Mouse (Mus musculus): ENCODE results near the gene Dhx40. TPM values are rescaled to one million over a fixed set of nuclear protein-coding genes. Genes with fewer than 3 reads are reported as not detected.

Gene Dhx40
- polyA plus RNA-seq, 1 experiment from 2014 or later = 34.1 TPM

GRCm38 (mm10) chr11:86734993-86735392 is 72.6 kb downstream of the Dhx40 start:
- no peaks in the 10 kb centered on the region for H3K4me1 ChIP-seq (ENCODE audit: control insufficient read depth, insufficient read depth, low read length)
- ATAC-seq (no peak), DNase-seq (ENCODE audit: low spot score) (no peak)
- H3K27ac ChIP-seq (ENCODE audit: low read depth, low read length) = no peak overlapping the region
- H3K36me3 ChIP-seq (ENCODE audit: control insufficient read depth, insufficient read depth, low read length) = peaks cover 35% of the 10 kb centered on the region
- H3K9ac ChIP-seq (ENCODE audit: low read length) = no peak overlapping the region
- H3K27me3 ChIP-seq (replicated peaks; ENCODE audit: control insufficient read depth, insufficient read depth, low read length) = no peaks in the 10 kb centered on the region
- no peak overlapping the region for H3K4me2 ChIP-seq (ENCODE audit: low read length)
- H3K9me3 ChIP-seq (replicated peaks; ENCODE audit: control insufficient read depth, low read length) = no peaks in the 10 kb centered on the region
- WGBS = 91% methylated on average over 4 of the region's 4 CpGs
- no peak overlapping the region for H3K4me3 ChIP-seq (ENCODE audit: low read depth, low read length)

- Histone ChIP-seq H3K4me3 (ENCODE audit: low read depth, low read length) (no peak overlapping the region), H3K27ac (ENCODE audit: low read depth, low read length) (no peak overlapping the region), H3K27me3 (replicated peaks; ENCODE audit: control insufficient read depth, insufficient read depth, low read length) (no peaks in the 10 kb centered on the region), H3K9ac (ENCODE audit: low read length) (no peak overlapping the region), H3K9me3 (replicated peaks; ENCODE audit: control insufficient read depth, low read length) (no peaks in the 10 kb centered on the region), H3K4me2 (ENCODE audit: low read length) (no peak overlapping the region), H3K36me3 (ENCODE audit: control insufficient read depth, insufficient read depth, low read length) (peaks cover 39% of the 10 kb centered on the region), H3K4me1 (ENCODE audit: control insufficient read depth, insufficient read depth, low read length) (no peaks in the 10 kb centered on the region)
- 77% methylated on average over 10 of the region's 10 CpGs for WGBS
- ATAC-seq (no peak), DNase-seq (ENCODE audit: low spot score) (no peak)
Measured at GRCm38 (mm10) chr11:86734241-86734939, 73.2 kb downstream of the Dhx40 start.

GRCm38 (mm10) chr11:86731443-86731842 is 76.1 kb downstream of the Dhx40 start:
- no peak overlapping the region for H3K4me3 ChIP-seq (ENCODE audit: low read depth, low read length)
- no peak overlapping the region for H3K9ac ChIP-seq (ENCODE audit: low read length)
- no peaks in the 10 kb centered on the region for H3K9me3 ChIP-seq (replicated peaks; ENCODE audit: control insufficient read depth, low read length)
- WGBS = 82% methylated on average over 2 of the region's 2 CpGs
- DNase-seq (ENCODE audit: low spot score) (no peak), ATAC-seq (no peak)
- H3K4me2 ChIP-seq (ENCODE audit: low read length) = no peak overlapping the region
- no peak overlapping the region for H3K27ac ChIP-seq (ENCODE audit: low read depth, low read length)
- peaks cover 49% of the 10 kb centered on the region for H3K36me3 ChIP-seq (ENCODE audit: control insufficient read depth, insufficient read depth, low read length)
- no peaks in the 10 kb centered on the region for H3K27me3 ChIP-seq (replicated peaks; ENCODE audit: control insufficient read depth, insufficient read depth, low read length)
- no peaks in the 10 kb centered on the region for H3K4me1 ChIP-seq (ENCODE audit: control insufficient read depth, insufficient read depth, low read length)

- Histone ChIP-seq H3K9me3 (replicated peaks; ENCODE audit: control insufficient read depth, low read length) (no peaks in the 10 kb centered on the region), H3K27me3 (replicated peaks; ENCODE audit: control insufficient read depth, insufficient read depth, low read length) (no peaks in the 10 kb centered on the region), H3K9ac (ENCODE audit: low read length) (no peak overlapping the region), H3K4me1 (ENCODE audit: control insufficient read depth, insufficient read depth, low read length) (no peaks in the 10 kb centered on the region), H3K36me3 (ENCODE audit: control insufficient read depth, insufficient read depth, low read length) (peaks cover 55% of the 10 kb centered on the region), H3K4me2 (ENCODE audit: low read length) (no peak overlapping the region), H3K4me3 (ENCODE audit: low read depth, low read length) (no peak overlapping the region), H3K27ac (ENCODE audit: low read depth, low read length) (no peak overlapping the region)
- ATAC-seq = no peak
- DNase-seq (ENCODE audit: low spot score) = no peak
Measured at GRCm38 (mm10) chr11:86725607-86726006, 81.9 kb downstream of the Dhx40 start.

- DNase-seq (ENCODE audit: low spot score) (no peak), ATAC-seq (no peak)
- Histone ChIP-seq H3K4me1 (ENCODE audit: control insufficient read depth, insufficient read depth, low read length) (no peaks in the 10 kb centered on the region), H3K27ac (ENCODE audit: low read depth, low read length) (no peak overlapping the region), H3K4me3 (ENCODE audit: low read depth, low read length) (no peak overlapping the region), H3K9ac (ENCODE audit: low read length) (no peak overlapping the region), H3K36me3 (ENCODE audit: control insufficient read depth, insufficient read depth, low read length) (peaks cover 57% of the 10 kb centered on the region), H3K27me3 (replicated peaks; ENCODE audit: control insufficient read depth, insufficient read depth, low read length) (no peaks in the 10 kb centered on the region), H3K4me2 (ENCODE audit: low read length) (no peak overlapping the region), H3K9me3 (replicated peaks; ENCODE audit: control insufficient read depth, low read length) (no peaks in the 10 kb centered on the region)
- WGBS = 92% methylated on average over 7 of the region's 7 CpGs
Measured at GRCm38 (mm10) chr11:86724982-86725381, 82.6 kb downstream of the Dhx40 start.

- DNase-seq (ENCODE audit: low spot score) = no peak
- no peak overlapping the region for H3K4me3 ChIP-seq (ENCODE audit: low read depth, low read length)
- no peak for ATAC-seq
- H3K27ac ChIP-seq (ENCODE audit: low read depth, low read length) = no peak overlapping the region
- H3K9me3 ChIP-seq (replicated peaks; ENCODE audit: control insufficient read depth, low read length) = no peaks in the 10 kb centered on the region
- no peaks in the 10 kb centered on the region for H3K27me3 ChIP-seq (replicated peaks; ENCODE audit: control insufficient read depth, insufficient read depth, low read length)
- H3K36me3 ChIP-seq (ENCODE audit: control insufficient read depth, insufficient read depth, low read length) = peaks cover 59% of the 10 kb centered on the region
- no peak overlapping the region for H3K4me2 ChIP-seq (ENCODE audit: low read length)
- no peak overlapping the region for H3K9ac ChIP-seq (ENCODE audit: low read length)
- no peaks in the 10 kb centered on the region for H3K4me1 ChIP-seq (ENCODE audit: control insufficient read depth, insufficient read depth, low read length)
- 95% methylated on average over 3 of the region's 3 CpGs for WGBS
Measured at GRCm38 (mm10) chr11:86724004-86724403, 83.5 kb downstream of the Dhx40 start.

GRCm38 (mm10) chr11:86719390-86719789 is 88.2 kb downstream of the Dhx40 start:
- Histone ChIP-seq H3K4me2 (ENCODE audit: low read length) (no peak overlapping the region), H3K9ac (ENCODE audit: low read length) (no peak overlapping the region), H3K36me3 (ENCODE audit: control insufficient read depth, insufficient read depth, low read length) (peaks cover 71% of the 10 kb centered on the region), H3K27ac (ENCODE audit: low read depth, low read length) (no peak overlapping the region), H3K9me3 (replicated peaks; ENCODE audit: control insufficient read depth, low read length) (no peaks in the 10 kb centered on the region), H3K4me1 (ENCODE audit: control insufficient read depth, insufficient read depth, low read length) (no peaks in the 10 kb centered on the region), H3K27me3 (replicated peaks; ENCODE audit: control insufficient read depth, insufficient read depth, low read length) (no peaks in the 10 kb centered on the region), H3K4me3 (ENCODE audit: low read depth, low read length) (no peak overlapping the region)
- DNase-seq (ENCODE audit: low spot score) = no peak
- 94% methylated on average over 8 of the region's 8 CpGs for WGBS
- ATAC-seq = no peak

Other genes with a start within 250 kb of the Dhx40 start
- 119 and 131 TPM in 2 replicates for gene Vmp1, start 123.9 kb downstream of the Dhx40 start, polyA plus RNA-seq (2014; fragmentation: Nextera tagmentation; extraction: Ambion mirVana)
- 33.2 and 38.1 TPM in 2 replicates for gene Ptrh2, start 123.8 kb downstream of the Dhx40 start, polyA plus RNA-seq (2014; fragmentation: Nextera tagmentation; extraction: Ambion mirVana)
- gene Cltc, start 50.2 kb downstream of the Dhx40 start, polyA plus RNA-seq (2014; fragmentation: Nextera tagmentation; extraction: Ambion mirVana) = 138 and 159 TPM in 2 replicates
- 6.0 and 7.0 TPM in 2 replicates for gene Ypel2, start 186.0 kb upstream of the Dhx40 start, polyA plus RNA-seq (2014; fragmentation: Nextera tagmentation; extraction: Ambion mirVana)

All from forebrain, embryonic 14.5 days (tissue).